Mouse (Mus musculus) heart, embryonic 16.5 days (tissue): ENCODE data around the gene Klhl5. TPM values are rescaled to one million over a fixed set of nuclear protein-coding genes. Genes with fewer than 3 reads are reported as not detected.

ENCODE experiments used
- polyA plus RNA-seq: library from polyadenylated mRNA; unstranded; fragments of >200 nt; fragmentation: Nextera tagmentation; extraction: Ambion mirVana; gene quantifications from 2 replicates; pipeline ENCODE4 v1.2.1, GENCODE M21; 2015

The Klhl5 gene
- polyA plus RNA-seq, 1 experiment from 2014 or later = 10.2 TPM

Other genes starting within 250 kb of the Klhl5 start
- 0.49 and 0.81 TPM in 2 replicates for gene Tlr1, start 174.0 kb upstream of the Klhl5 start, polyA plus RNA-seq
- 0.50 and 0.62 TPM in 2 replicates for gene Tlr6, start 147.4 kb upstream of the Klhl5 start, polyA plus RNA-seq
- gene Fam114a1, start 137.5 kb upstream of the Klhl5 start, polyA plus RNA-seq = 36.1 and 36.4 TPM in 2 replicates
- 0.26 and 0.71 TPM in 2 replicates for gene Tmem156, start 15.4 kb upstream of the Klhl5 start, polyA plus RNA-seq
- gene Wdr19, start 92.2 kb downstream of the Klhl5 start, polyA plus RNA-seq = 5.0 and 5.6 TPM in 2 replicates
- 50.1 and 55.2 TPM in 2 replicates for gene Rfc1, start 228.1 kb downstream of the Klhl5 start, polyA plus RNA-seq
- gene Klb, start 240.8 kb downstream of the Klhl5 start, polyA plus RNA-seq = not detected in 2 replicates